Mouse (Mus musculus) embryonic fibroblast, embryonic 13.5 days (primary cell): Measurements from ENCODE around the gene Tom1l2. TPM values are rescaled to one million over a fixed set of nuclear protein-coding genes. Genes with fewer than 3 reads are reported as not detected.

ENCODE experiments used
- H3K27ac ChIP-seq: 2 replicates; pipeline ENCODE4 v1.5.1; 2012; ENCODE audit warnings: low read length, control low read depth, inconsistent platforms; ENCODE audit not compliant: insufficient read depth
- H3K4me1 ChIP-seq: 2 replicates; pipeline ENCODE4 v1.6.1; 2011; ENCODE audit warnings: low read length; ENCODE audit not compliant: control insufficient read depth, insufficient read depth
- H3K4me3 ChIP-seq: 2 replicates; pipeline ENCODE4 v1.5.1; 2011; ENCODE audit warnings: mild to moderate bottlenecking, control low read depth, low read length; ENCODE audit not compliant: insufficient read depth
- CTCF ChIP-seq: IDR thresholded peaks from 2 replicates; pipeline ENCODE4 v1.5.1; 2011; ENCODE audit warnings: mild to moderate bottlenecking, control low read depth, low read length, moderate library complexity, borderline replicate concordance; ENCODE audit not compliant: insufficient read depth
- POLR2A ChIP-seq: IDR thresholded peaks from 2 replicates; pipeline ENCODE4 v1.6.1; 2011; ENCODE audit warnings: low read depth, mild to moderate bottlenecking, control low read depth, low read length, moderate library complexity
- polyA plus RNA-seq: library from polyadenylated mRNA; stranded (reverse); fragments of >200 nt; gene quantifications from 2 replicates; pipeline ENCODE4 v1.2.4, GENCODE M21; 2011; ENCODE audit warnings: low read depth; ENCODE audit not compliant: missing spikeins, insufficient read length

Gene Tom1l2
- polyA plus RNA-seq, 1 experiment, result 36.2 TPM

DNA sequence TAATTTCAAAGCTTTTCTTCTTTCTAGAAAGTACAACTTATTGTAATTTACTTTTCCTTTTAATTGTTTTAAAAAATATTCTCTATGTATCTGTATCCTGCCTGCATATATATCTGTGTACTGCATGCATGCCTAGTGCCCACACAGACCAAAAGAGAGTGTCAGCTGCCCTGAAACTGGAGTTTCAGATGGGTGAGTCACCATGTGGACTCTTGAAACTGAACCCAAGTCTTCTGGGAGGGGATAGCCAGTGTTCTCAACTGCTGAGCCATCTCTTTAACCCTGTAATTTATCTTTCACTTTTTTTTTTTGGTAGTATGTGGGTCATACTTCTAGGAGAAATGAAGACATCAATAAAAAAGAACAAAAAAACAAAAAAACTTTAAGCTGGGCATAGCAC, 29.0 kb downstream of the Tom1l2 start:
- Histone ChIP-seq H3K4me1 (no peaks in the 10 kb centered on the region; the same call in 1 of the 2 replicates), H3K27ac (no peak overlapping the region), H3K4me3 (no peak overlapping the region)
- no peak for TF ChIP-seq POLR2A
- TF ChIP-seq CTCF, result no peak

DNA sequence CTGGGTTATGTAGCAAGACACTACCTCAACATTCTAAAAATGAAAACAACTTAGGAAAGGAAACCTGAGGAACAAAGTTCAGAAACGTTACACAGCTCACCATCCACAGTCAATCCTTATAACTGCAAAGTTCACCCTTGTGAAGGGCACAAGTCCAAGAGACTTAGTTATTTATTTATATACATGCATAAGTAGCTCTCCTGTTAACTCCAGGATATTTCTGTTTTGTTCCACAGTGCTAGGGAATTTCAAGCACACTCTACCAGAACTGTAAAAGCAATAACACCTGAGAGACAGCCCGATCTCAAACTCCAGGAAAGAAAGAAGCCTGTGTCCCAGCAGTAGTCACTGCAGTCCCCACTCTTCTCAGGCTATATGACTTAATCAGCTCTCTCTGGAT, 31.3 kb downstream of the Tom1l2 start:
- peaks cover 9% of the 10 kb centered on the region; the same call in 1 of the 2 replicates for H3K4me1 ChIP-seq
- TF ChIP-seq CTCF, result no peak
- no peak for TF ChIP-seq POLR2A
- H3K4me3 ChIP-seq, result no peak overlapping the region
- no peak overlapping the region for H3K27ac ChIP-seq

GRCm38 (mm10) chr11:60320426-60321037, 32.2 kb downstream of the Tom1l2 start:
- Histone ChIP-seq H3K4me3 (no peak overlapping the region), H3K27ac (no peak overlapping the region), H3K4me1 (peaks cover 9% of the 10 kb centered on the region; the same call in 1 of the 2 replicates)
- TF ChIP-seq POLR2A, result no peak
- TF ChIP-seq CTCF, result no peak

- peaks cover 9% of the 10 kb centered on the region; the same call in 1 of the 2 replicates for H3K4me1 ChIP-seq
- H3K27ac ChIP-seq, result no peak overlapping the region
- no peak overlapping the region for H3K4me3 ChIP-seq
- TF ChIP-seq CTCF, result no peak
- TF ChIP-seq POLR2A, result no peak
Measured at GRCm38 (mm10) chr11:60319257-60320066, 33.2 kb downstream of the Tom1l2 start.

- TF ChIP-seq CTCF (no peak), POLR2A (no peak)
- Histone ChIP-seq H3K4me3 (no peak overlapping the region), H3K4me1 (peaks cover 9% of the 10 kb centered on the region; the same call in 1 of the 2 replicates), H3K27ac (no peak overlapping the region)
Measured at GRCm38 (mm10) chr11:60318716-60319115, 34.0 kb downstream of the Tom1l2 start.

GRCm38 (mm10) chr11:60317376-60318102, 35.2 kb downstream of the Tom1l2 start:
- peaks cover 10% of the 10 kb centered on the region for H3K4me1 ChIP-seq
- TF ChIP-seq POLR2A, result no peak
- TF ChIP-seq CTCF, result no peak

DNA sequence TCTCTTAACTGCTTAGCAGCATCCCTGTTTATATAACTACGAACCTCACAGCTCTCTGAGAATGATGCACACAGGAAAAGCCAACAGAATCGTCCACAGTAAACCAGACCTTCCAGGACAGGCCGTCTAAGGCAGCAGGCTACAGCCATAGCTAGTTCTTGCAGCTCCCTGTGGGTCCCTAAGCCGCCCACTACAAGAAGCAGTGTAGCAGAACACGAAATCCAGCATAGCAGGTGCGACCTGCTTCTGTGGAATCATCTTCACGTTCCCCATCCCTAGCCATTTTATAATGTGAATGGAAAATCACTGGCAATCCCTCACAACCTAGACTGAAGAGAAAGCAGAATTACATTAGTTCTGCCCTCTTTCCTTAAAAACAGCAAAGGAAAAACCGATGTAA, 35.8 kb downstream of the Tom1l2 start:
- TF ChIP-seq POLR2A (no peak), CTCF (no peak)
- Histone ChIP-seq H3K4me1 (peaks cover 14% of the 10 kb centered on the region), H3K27ac (no peak overlapping the region), H3K4me3 (no peak overlapping the region)

More at GRCm38 (mm10) chr11:60317376-60318102, 35.2 kb downstream of the Tom1l2 start:
- no peak overlapping the region for H3K4me3 ChIP-seq
- H3K27ac ChIP-seq, result peak overlapping the region; percentile 3; the same call in 1 of the 2 replicates

GRCm38 (mm10) chr11:60316250-60316649, 36.5 kb downstream of the Tom1l2 start:
- no peak overlapping the region for H3K4me3 ChIP-seq
- TF ChIP-seq POLR2A (no peak), CTCF (no peak)
- H3K4me1 ChIP-seq, result peaks cover 20% of the 10 kb centered on the region
- H3K27ac ChIP-seq, result no peak overlapping the region

DNA sequence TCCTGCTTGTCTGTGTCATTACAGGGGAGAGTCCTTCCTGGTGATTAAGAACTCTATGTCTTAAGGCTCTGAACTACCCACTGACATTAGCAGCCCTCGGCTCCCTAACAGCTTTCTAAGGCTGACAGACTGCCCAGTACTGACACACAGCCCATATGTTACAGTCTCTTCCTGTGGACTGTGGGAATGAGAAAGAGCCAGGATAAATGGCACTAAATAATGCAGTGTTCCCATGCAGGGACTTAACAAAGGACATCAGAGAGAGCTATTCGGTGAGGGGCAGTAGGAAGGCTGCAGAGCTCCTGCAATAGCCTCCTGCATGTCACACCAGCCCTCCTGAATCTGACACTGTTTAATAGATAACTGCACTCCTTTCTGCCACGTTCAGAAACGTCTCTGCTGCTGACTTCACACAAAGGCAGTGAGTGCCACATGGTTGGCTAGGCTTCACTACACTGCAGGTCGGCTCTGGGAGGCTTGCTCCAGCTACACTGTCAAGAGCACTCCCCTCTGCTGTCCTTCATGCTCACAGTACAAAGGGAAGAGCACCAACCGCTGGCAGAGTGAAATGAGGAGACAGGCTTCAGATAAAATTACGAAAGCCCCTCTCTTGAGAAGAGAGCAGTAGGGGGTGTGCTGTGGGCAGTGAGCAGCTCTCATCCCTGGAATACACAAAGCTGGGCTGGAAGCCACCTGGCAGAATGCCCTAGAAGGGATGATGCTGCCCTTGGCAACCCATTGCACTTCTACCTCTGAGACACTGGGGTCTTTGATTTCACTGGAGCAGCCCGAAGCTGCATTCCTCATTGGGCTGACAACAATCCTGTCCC, 41.5 kb downstream of the Tom1l2 start:
- Histone ChIP-seq H3K27ac (no peak overlapping the region; the same call in 1 of the 2 replicates), H3K4me1 (peaks cover 24% of the 10 kb centered on the region), H3K4me3 (no peak overlapping the region)
- TF ChIP-seq CTCF, result no peak
- TF ChIP-seq POLR2A, result no peak
